Mouse (Mus musculus): Measurements from ENCODE around the gene Rc3h1. TPM values are rescaled to one million over a fixed set of nuclear protein-coding genes. Genes with fewer than 3 reads are reported as not detected.
A peak's percentile ranks its signal among the peaks of the same experiment; 100 is the strongest.
"Not testable (repeated sequence)": the region's sequence is repeated elsewhere in the genome, so short reads cannot be mapped to it uniquely, and the experiment has no call there.

Gene Rc3h1
- polyA plus RNA-seq, 1 experiment from 2014 or later: 7.3 TPM

DNA sequence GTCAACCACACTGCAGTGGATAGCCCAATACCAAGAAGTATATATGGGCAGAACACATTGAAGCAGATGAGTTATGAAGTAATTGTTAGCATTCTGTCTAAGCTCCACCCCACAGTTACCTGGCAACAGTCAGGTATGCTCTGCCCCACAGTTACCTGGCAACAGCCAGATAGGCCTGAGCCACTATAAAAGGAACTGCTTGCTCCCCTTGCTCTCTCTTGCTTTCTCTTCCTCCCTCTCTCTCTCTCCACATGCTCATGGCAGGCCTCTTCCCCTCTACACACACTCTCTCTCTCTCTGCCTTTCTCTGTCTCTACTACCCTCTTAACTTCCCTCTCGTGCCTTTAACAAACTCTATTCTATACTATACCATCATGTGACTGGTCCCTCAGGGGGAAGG is 24.8 kb upstream of the Rc3h1 start:
- not testable (repeated sequence) for H3K36me3 ChIP-seq (ENCODE audit: control insufficient read depth, insufficient read depth, low read length); ATAC-seq (ENCODE audit: insufficient read depth, low FRiP score, low TSS enrichment); H3K9ac ChIP-seq (ENCODE audit: low read length); H3K4me2 ChIP-seq (ENCODE audit: low read depth); H3K27ac ChIP-seq (ENCODE audit: low read depth, low read length); H3K9me3 ChIP-seq (ENCODE audit: control insufficient read depth, low read length); H3K4me3 ChIP-seq (ENCODE audit: low read depth, low read length); H3K27me3 ChIP-seq (ENCODE audit: control insufficient read depth, insufficient read depth, low read length); DNase-seq (ENCODE audit: low spot score); H3K4me1 ChIP-seq (ENCODE audit: control insufficient read depth, insufficient read depth, low read length)
- WGBS: 68% methylated on average over 1 of the region's 1 CpGs

DNA sequence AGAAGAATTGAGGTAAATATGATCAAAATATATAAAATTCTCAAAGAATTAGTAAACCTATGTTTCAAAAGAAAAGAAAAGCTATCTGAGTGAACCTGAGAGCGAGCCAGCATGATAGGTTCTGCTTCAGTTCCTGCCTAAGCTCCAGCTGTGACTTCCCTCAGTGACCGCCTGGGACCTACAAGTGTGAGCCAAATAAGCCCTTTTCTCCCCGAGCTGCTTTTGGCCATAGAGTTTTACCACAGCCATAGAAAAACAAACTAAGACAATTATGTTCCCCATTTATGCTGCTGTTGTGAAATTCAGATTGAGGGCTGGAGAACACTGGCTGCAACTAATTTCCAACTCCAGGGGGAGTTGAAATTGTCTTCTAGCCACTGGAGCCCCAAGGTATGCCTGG is 24.2 kb upstream of the Rc3h1 start:
- DNase-seq (ENCODE audit: low spot score): no peak

DNA sequence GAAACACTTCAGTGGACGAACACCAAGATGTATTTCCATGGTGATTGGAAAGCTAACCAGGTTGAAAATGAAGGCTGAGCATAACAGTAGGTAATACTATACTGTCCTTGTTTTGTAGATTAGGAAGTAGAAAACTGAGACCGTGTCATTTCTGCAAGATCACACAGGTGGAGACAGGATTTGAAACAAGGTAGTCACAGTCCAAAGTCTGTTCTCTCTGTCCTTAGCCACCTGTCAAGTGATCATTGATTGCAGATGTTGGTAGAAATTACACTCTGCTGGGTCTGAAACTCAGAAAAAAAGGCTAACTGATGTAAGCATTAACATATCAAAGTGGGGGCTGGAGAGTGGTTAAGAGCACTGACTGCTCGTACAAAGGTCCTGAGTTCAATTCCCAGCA is 21.9 kb upstream of the Rc3h1 start:
- ATAC-seq (ENCODE audit: insufficient read depth, low FRiP score, low TSS enrichment) (no peak), DNase-seq (ENCODE audit: low spot score) (no peak)
- no peaks in the 10 kb centered on the region for H3K36me3 ChIP-seq (ENCODE audit: control insufficient read depth, insufficient read depth, low read length)
- no peaks in the 10 kb centered on the region for H3K4me1 ChIP-seq (ENCODE audit: control insufficient read depth, insufficient read depth, low read length)
- H3K4me2 ChIP-seq (ENCODE audit: low read depth): no peak overlapping the region
- H3K27me3 ChIP-seq (ENCODE audit: control insufficient read depth, insufficient read depth, low read length): no peaks in the 10 kb centered on the region
- no peaks in the 10 kb centered on the region for H3K9me3 ChIP-seq (ENCODE audit: control insufficient read depth, low read length)
- H3K4me3 ChIP-seq (ENCODE audit: low read depth, low read length): no peak overlapping the region
- 81% methylated on average over 3 of the region's 3 CpGs for WGBS
- no peak overlapping the region for H3K9ac ChIP-seq (ENCODE audit: low read length)
- H3K27ac ChIP-seq (ENCODE audit: low read depth, low read length): no peak overlapping the region

More for the DNA sequence above, 24.2 kb upstream of the Rc3h1 start:
- no peaks in the 10 kb centered on the region for H3K4me1 ChIP-seq (ENCODE audit: control insufficient read depth, insufficient read depth, low read length)
- H3K4me3 ChIP-seq (ENCODE audit: low read depth, low read length): no peak overlapping the region
- H3K27ac ChIP-seq (ENCODE audit: low read depth, low read length): no peak overlapping the region
- no peaks in the 10 kb centered on the region for H3K9me3 ChIP-seq (ENCODE audit: control insufficient read depth, low read length)
- 59% methylated on average over 3 of the region's 3 CpGs for WGBS
- H3K4me2 ChIP-seq (ENCODE audit: low read depth): no peak overlapping the region
- H3K36me3 ChIP-seq (ENCODE audit: control insufficient read depth, insufficient read depth, low read length): no peaks in the 10 kb centered on the region
- no peak for ATAC-seq (ENCODE audit: insufficient read depth, low FRiP score, low TSS enrichment)
- H3K27me3 ChIP-seq (ENCODE audit: control insufficient read depth, insufficient read depth, low read length): no peaks in the 10 kb centered on the region
- no peak overlapping the region for H3K9ac ChIP-seq (ENCODE audit: low read length)

DNA sequence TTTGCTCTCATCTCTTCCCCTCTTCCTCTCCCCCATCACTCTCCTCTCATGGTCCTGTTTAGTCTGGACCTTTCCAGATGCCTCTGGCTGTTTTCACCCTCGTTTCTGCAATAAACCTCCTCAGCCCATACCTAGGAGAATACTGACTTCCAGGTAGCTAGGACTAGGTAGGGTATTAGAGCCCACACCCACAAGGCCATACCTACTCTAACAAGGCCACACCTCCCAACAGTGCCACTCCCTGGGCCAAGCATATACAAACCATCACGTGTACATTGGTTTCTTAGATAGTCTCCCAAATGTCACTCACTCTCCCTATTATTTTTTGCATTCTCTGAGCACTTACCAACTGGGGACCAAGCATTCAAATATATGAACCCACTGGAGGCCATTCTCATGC is 21.2 kb upstream of the Rc3h1 start:
- no peaks in the 10 kb centered on the region for H3K4me1 ChIP-seq (ENCODE audit: control insufficient read depth, insufficient read depth, low read length)
- no peak overlapping the region for H3K4me2 ChIP-seq (ENCODE audit: low read depth)
- 56% methylated on average over 2 of the region's 2 CpGs for WGBS
- no peak overlapping the region for H3K27ac ChIP-seq (ENCODE audit: low read depth, low read length)
- DNase-seq (ENCODE audit: low spot score): no peak
- no peaks in the 10 kb centered on the region for H3K27me3 ChIP-seq (ENCODE audit: control insufficient read depth, insufficient read depth, low read length)
- ATAC-seq (ENCODE audit: insufficient read depth, low FRiP score, low TSS enrichment): no peak
- H3K9ac ChIP-seq (ENCODE audit: low read length): no peak overlapping the region
- H3K36me3 ChIP-seq (ENCODE audit: control insufficient read depth, insufficient read depth, low read length): no peaks in the 10 kb centered on the region
- H3K4me3 ChIP-seq (ENCODE audit: low read depth, low read length): no peak overlapping the region
- no peaks in the 10 kb centered on the region for H3K9me3 ChIP-seq (ENCODE audit: control insufficient read depth, low read length)

DNA sequence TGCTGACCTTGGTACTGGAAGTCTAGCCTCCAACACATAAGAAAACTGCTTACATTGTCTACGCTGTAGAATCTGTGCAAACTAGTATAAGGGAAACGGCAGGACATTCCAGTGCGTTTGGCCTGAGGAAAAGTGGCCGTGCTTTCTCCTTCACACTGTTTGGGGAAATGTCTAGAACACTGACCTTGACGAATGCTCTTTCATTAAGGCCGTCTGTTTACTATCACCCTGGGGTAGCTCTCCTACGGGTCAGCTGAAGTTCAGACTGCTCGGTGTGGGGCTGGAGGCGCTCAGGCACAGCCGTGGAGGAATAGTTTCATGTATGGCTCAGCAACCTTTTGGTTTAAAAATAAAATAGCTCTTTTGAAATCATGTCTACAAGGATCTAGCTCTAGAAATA is 6.5 kb upstream of the Rc3h1 start:
- ATAC-seq (ENCODE audit: insufficient read depth, low FRiP score, low TSS enrichment): no peak
- H3K9ac ChIP-seq (ENCODE audit: low read length): no peak overlapping the region

DNA sequence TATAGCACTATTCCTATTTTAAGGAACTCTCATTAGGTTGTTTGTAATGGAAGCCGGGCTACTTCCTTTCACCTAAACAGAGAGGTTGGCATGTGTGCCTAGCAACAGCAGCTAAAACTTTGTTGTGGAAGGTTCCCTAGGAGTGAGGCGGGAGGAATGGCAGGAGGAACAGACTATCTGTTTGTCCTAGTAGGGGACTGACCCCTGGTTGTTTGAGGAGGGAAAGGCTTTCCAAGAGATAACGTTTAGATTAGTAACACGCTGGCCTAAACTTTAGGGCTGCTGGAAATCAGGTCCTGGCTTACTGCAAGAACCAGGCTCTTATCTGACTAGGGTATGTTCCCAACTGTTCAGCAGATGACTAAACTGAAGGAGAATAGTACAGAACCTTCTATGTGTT is 2.2 kb upstream of the Rc3h1 start:
- 62% methylated on average over 4 of the region's 4 CpGs for WGBS
- Histone ChIP-seq H3K9ac (ENCODE audit: low read length) (no peak overlapping the region), H3K27me3 (ENCODE audit: control insufficient read depth, insufficient read depth, low read length) (no peaks in the 10 kb centered on the region), H3K4me3 (ENCODE audit: low read depth, low read length) (no peak overlapping the region), H3K4me1 (ENCODE audit: control insufficient read depth, insufficient read depth, low read length) (peaks cover 3% of the 10 kb centered on the region; the same call in 1 of the 2 replicates), H3K36me3 (ENCODE audit: control insufficient read depth, insufficient read depth, low read length) (no peaks in the 10 kb centered on the region), H3K9me3 (ENCODE audit: control insufficient read depth, low read length) (no peaks in the 10 kb centered on the region), H3K27ac (ENCODE audit: low read depth, low read length) (no peak overlapping the region), H3K4me2 (ENCODE audit: low read depth) (no peak overlapping the region)
- ATAC-seq (ENCODE audit: insufficient read depth, low FRiP score, low TSS enrichment): no peak
- DNase-seq (ENCODE audit: low spot score): no peak

More for the DNA sequence above, 6.5 kb upstream of the Rc3h1 start:
- 37% methylated on average over 10 of the region's 10 CpGs for WGBS
- no peaks in the 10 kb centered on the region for H3K27me3 ChIP-seq (ENCODE audit: control insufficient read depth, insufficient read depth, low read length)
- no peaks in the 10 kb centered on the region for H3K36me3 ChIP-seq (ENCODE audit: control insufficient read depth, insufficient read depth, low read length)
- peak; percentile 53 for DNase-seq (ENCODE audit: low spot score)
- no peak overlapping the region for H3K27ac ChIP-seq (ENCODE audit: low read depth, low read length)
- H3K4me1 ChIP-seq (ENCODE audit: control insufficient read depth, insufficient read depth, low read length): no peaks in the 10 kb centered on the region
- no peaks in the 10 kb centered on the region for H3K9me3 ChIP-seq (ENCODE audit: control insufficient read depth, low read length)
- H3K4me2 ChIP-seq (ENCODE audit: low read depth): no peak overlapping the region
- no peak overlapping the region for H3K4me3 ChIP-seq (ENCODE audit: low read depth, low read length)

DNA sequence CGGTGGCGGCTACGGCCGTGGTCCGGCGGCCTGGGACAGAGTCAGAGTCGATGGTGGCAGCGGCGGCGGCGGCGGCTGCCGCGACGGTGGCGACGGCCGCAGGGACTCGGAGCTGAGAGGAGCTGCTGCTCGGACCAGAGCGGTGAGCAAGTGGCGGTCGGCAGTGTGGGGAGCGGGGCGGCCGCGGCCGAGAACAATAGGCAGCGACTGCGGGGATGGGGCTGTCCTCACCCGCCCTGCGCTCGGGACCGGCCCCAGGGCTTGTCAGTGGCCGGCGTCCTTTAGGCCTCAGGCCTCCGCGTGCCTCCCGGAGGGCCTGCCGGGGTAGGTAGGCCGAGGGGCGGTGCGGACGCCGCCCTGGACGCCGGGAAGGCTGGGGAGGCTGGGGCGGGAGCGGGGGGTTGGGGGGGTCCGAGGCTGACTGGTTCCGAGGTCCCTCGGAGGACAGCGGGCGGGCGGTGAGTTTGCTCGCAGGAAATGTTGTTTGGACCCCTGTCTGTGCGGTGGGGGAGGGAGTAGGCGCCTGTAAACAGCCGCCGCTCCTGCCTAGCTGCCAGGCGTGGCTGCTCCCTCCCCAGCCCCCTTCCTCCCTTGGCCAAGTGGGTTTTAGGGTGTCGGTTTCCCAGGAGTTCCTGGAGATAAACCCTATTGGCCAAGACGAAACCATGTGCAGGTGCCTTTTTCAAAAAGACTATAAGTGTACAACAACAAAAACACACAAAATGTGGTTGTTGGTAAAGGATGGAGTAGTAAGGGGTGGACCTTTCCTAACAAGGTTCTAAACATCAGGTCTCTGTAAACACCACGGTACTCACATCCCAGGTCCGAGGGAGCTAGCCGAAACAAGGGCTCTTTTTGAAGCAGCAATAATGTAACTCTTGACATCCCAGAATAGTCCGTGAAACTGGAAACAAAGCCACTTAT is 602 bp downstream of the Rc3h1 start:
- WGBS: 0% methylated on average over 53 of the region's 67 CpGs
- ATAC-seq (ENCODE audit: insufficient read depth, low FRiP score, low TSS enrichment) (peak; percentile 84), DNase-seq (ENCODE audit: low spot score) (peak; percentile 64)
- H3K4me1 ChIP-seq (ENCODE audit: control insufficient read depth, insufficient read depth, low read length): peaks cover 3% of the 10 kb centered on the region; the same call in 1 of the 2 replicates
- H3K4me3 ChIP-seq (ENCODE audit: low read depth, low read length): peak overlapping the region; percentile 95
- no peaks in the 10 kb centered on the region for H3K36me3 ChIP-seq (ENCODE audit: control insufficient read depth, insufficient read depth, low read length)
- no peaks in the 10 kb centered on the region for H3K27me3 ChIP-seq (ENCODE audit: control insufficient read depth, insufficient read depth, low read length)
- peak overlapping the region; percentile 63 for H3K4me2 ChIP-seq (ENCODE audit: low read depth)
- peak overlapping the region; percentile 97 for H3K9ac ChIP-seq (ENCODE audit: low read length)
- no peaks in the 10 kb centered on the region for H3K9me3 ChIP-seq (ENCODE audit: control insufficient read depth, low read length)
- peak overlapping the region; percentile 87 for H3K27ac ChIP-seq (ENCODE audit: low read depth, low read length)

DNA sequence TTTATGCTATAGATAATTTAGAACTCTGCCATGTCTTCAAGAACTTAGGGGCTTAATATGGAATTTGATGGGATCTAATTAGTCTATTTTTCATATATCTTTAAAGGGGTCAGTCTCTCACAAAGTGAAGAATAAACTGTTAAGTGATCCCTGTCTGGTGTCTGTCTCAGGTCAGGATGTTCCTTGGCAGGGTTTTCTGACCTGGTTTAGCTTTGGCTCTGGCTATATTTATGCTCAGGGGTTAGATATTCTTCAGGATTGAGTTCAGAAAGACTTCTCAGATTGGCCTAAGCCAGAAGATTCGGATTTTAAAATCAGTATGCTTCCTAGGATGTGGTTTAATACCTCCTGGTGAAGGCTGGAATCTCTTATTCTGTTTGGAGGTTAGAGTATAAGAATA is 4.0 kb downstream of the Rc3h1 start:
- Histone ChIP-seq H3K9me3 (ENCODE audit: control insufficient read depth, low read length) (no peaks in the 10 kb centered on the region), H3K4me2 (ENCODE audit: low read depth) (no peak overlapping the region), H3K27ac (ENCODE audit: low read depth, low read length) (no peak overlapping the region), H3K4me1 (ENCODE audit: control insufficient read depth, insufficient read depth, low read length) (peaks cover 3% of the 10 kb centered on the region; the same call in 1 of the 2 replicates), H3K36me3 (ENCODE audit: control insufficient read depth, insufficient read depth, low read length) (no peaks in the 10 kb centered on the region), H3K4me3 (ENCODE audit: low read depth, low read length) (no peak overlapping the region), H3K27me3 (ENCODE audit: control insufficient read depth, insufficient read depth, low read length) (no peaks in the 10 kb centered on the region), H3K9ac (ENCODE audit: low read length) (no peak overlapping the region)
- no peak for ATAC-seq (ENCODE audit: insufficient read depth, low FRiP score, low TSS enrichment)
- WGBS: 96% methylated on average over 1 of the region's 1 CpGs
- no peak for DNase-seq (ENCODE audit: low spot score)

DNA sequence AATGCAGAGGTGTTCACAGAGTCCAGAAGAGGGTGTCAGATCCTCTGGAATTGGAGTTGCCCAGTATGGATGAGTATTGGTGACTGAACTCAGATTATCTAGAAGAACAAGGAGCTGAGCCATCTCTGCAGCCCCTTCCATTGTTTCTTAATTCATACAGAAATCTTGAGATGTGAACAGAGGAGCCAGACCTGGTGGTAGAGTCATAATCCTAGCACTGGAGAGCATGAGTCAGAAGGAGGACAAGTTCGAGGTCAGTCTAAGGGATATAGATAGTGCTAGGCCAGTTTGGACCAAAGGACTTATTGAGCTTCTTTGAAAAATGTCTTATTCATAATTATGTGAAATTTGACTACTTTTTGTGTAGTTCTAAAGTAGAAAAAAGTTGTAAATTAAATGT is 4.6 kb downstream of the Rc3h1 start:
- Histone ChIP-seq H3K27me3 (ENCODE audit: control insufficient read depth, insufficient read depth, low read length) (no peaks in the 10 kb centered on the region), H3K27ac (ENCODE audit: low read depth, low read length) (no peak overlapping the region), H3K4me2 (ENCODE audit: low read depth) (no peak overlapping the region), H3K4me3 (ENCODE audit: low read depth, low read length) (no peak overlapping the region), H3K9me3 (ENCODE audit: control insufficient read depth, low read length) (no peaks in the 10 kb centered on the region), H3K36me3 (ENCODE audit: control insufficient read depth, insufficient read depth, low read length) (no peaks in the 10 kb centered on the region), H3K4me1 (ENCODE audit: control insufficient read depth, insufficient read depth, low read length) (peaks cover 3% of the 10 kb centered on the region; the same call in 1 of the 2 replicates), H3K9ac (ENCODE audit: low read length) (no peak overlapping the region)
- WGBS: 100% methylated on average over 1 of the region's 1 CpGs
- ATAC-seq (ENCODE audit: insufficient read depth, low FRiP score, low TSS enrichment): no peak
- DNase-seq (ENCODE audit: low spot score): no peak

Measured in neural tube, embryonic 11.5 days (tissue).